Mouse (Mus musculus) T-helper 17 cell (primary cell): ENCODE data around the gene Cntfr.
"Not testable (repeated sequence)": the region's sequence is repeated elsewhere in the genome, so short reads cannot be mapped to it uniquely, and the experiment has no call there.

Source experiments
- in situ Hi-C, 2 experiments: fragments of 300-600 bp; cut with MboI, MseI; formaldehyde crosslinking; loops; 1 replicate in 1 of 2; 2 replicates in 1 of 2; pipeline ENCODE4 v1.15.1; 2025; ENCODE audit warnings: high pct_unique_total_duplicates in 2 of 2

The Cntfr gene

GRCm38 (mm10) chr4:41684131-41684930 is 12.6 kb downstream of the Cntfr start:
- in situ Hi-C loops: not testable (repeated sequence)

DNA sequence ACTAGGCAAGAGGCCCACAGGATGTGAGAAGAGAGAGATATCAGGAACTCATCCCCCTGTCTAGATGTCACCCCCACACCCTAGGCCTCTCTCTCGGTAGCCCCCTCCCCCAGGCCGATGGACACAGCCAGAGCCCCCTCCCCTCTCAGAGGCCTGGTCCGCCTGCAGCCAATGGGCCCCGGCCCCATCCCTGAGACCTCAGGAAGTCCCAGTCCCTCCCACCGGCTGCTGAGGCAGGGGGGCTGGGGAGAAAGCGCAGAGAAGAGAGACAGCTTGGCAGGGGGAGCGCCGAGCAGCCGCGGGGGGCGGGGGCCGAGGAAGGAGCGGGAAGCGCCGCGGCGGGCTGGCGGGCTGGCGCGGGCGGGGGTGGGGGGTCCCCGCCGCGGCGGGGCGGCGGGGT is 13.6 kb downstream of the Cntfr start:
- in situ Hi-C loops: not testable (repeated sequence)

DNA sequence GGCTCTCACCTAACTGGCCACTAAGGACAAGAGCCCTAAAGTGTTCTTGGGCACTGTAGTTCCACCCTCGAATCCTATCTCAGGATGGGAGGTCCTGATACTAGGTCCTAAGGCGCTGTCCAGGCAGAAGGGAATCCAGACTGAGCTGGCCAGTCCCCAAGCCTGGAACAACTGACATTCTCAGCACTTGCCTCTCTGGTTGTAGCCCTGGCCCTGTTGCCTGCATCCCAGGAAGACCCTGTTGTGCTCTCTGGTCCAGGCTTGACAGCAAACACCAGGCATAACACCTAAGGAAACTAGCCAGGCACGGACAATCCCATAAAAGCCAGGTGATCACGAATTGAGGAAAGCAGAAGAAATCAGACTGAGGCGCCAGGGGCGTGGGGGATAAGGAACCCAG is 14.1 kb downstream of the Cntfr start:
- in situ Hi-C loops: no loop called here

DNA sequence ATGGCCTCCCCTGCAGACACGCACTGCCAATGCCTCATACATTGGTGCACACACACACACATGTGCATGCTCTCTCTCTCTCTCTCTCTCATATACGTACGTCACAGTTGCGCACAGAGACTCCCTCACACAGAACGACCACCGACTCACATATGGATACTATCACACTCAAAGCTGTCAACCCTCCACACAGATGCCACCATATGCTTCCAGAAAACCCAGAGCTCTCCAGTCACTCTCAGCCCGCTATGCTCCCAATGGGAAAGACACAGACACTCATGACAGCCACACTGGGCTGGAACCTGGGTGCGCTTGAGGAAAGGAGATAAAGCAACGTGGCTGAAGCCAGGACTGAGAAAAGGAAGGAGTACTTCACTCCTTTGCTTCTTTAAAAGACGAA is 14.9 kb downstream of the Cntfr start:
- in situ Hi-C loops: no loop called here

GRCm38 (mm10) chr4:41681176-41681575 is 15.7 kb downstream of the Cntfr start:
- in situ Hi-C loops: no loop called here

DNA sequence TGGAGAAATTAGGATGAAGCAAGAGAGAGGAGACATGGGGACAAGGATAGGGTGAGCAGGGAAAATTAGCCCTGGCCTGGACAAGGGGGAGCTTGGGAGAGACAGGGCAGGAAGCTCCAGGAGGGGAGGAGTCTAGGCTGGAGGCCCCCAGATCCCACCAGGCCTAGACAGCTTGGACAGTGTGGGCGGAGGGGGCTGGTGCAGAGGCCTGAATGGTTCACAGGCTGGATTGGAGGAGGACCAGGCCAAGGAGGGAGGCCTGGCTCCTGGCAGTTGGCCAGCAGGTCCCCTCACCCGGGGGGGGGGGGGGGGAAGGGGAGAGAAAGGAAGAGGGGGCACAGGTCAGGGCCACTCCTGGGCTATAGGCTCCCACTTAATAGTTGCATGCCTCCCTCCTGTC is 17.6 kb downstream of the Cntfr start:
- in situ Hi-C loops: loop anchor here (10.0 kb wide), 2 partner anchors 496 to 996 kb away; no protein-coding TSS in a partner anchor

GRCm38 (mm10) chr4:41678863-41679262 is 18.0 kb downstream of the Cntfr start:
- in situ Hi-C loops: loop anchor here (10.0 kb wide), 2 partner anchors 496 to 996 kb away; no protein-coding TSS in a partner anchor

GRCm38 (mm10) chr4:41677006-41677629 is 19.8 kb downstream of the Cntfr start:
- in situ Hi-C loops: loop anchor here (10.0 kb wide), 2 partner anchors 498 to 998 kb away; no protein-coding TSS in a partner anchor

- in situ Hi-C loops: loop anchor here (10.0 kb wide), 2 partner anchors 498 to 998 kb away; no protein-coding TSS in a partner anchor
Observed at GRCm38 (mm10) chr4:41676248-41677005, 20.5 kb downstream of the Cntfr start.

GRCm38 (mm10) chr4:41673186-41673585 is 23.7 kb downstream of the Cntfr start:
- in situ Hi-C loops: loop anchor here (10.0 kb wide), 2 partner anchors 502 to 1002 kb away; no protein-coding TSS in a partner anchor

- in situ Hi-C loops: loop anchor here (10.0 kb wide), 2 partner anchors 502 to 1002 kb away; no protein-coding TSS in a partner anchor
Observed at GRCm38 (mm10) chr4:41672522-41672963, 24.3 kb downstream of the Cntfr start.

- in situ Hi-C loops: loop anchor here (10.0 kb wide), 2 partner anchors 503 to 1003 kb away; no protein-coding TSS in a partner anchor
Observed at GRCm38 (mm10) chr4:41671963-41672480, 24.9 kb downstream of the Cntfr start.

- in situ Hi-C loops: loop anchor here (10.0 kb wide), 2 partner anchors 503 to 1003 kb away; no protein-coding TSS in a partner anchor
Observed at GRCm38 (mm10) chr4:41671500-41671899, 25.4 kb downstream of the Cntfr start.

DNA sequence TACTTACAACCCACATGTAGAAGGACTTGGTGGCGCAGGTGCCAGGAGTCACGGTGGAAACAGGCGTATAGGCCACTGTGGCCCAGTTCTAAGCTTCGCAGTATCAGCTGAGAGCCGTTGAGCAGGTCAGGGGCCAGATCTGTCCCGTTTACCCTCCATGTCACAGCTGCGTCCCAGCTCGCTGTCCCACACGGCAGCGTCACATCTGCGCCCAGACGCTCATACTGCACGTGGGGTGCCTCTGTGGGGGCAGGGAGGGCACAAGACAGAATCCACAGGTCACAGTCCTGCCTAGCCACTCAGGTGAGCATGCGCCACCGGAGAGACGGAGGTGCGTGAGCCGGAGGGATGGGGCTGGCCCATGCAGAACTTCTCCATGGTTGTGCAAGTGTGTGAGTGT is 26.1 kb downstream of the Cntfr start:
- in situ Hi-C loops: loop anchor here (10.0 kb wide), 2 partner anchors 504 to 1004 kb away; no protein-coding TSS in a partner anchor

- in situ Hi-C loops: no loop called here
Observed at GRCm38 (mm10) chr4:41666646-41667045, 30.2 kb downstream of the Cntfr start.

GRCm38 (mm10) chr4:41665009-41665675 is 31.7 kb downstream of the Cntfr start:
- in situ Hi-C loops: no loop called here

GRCm38 (mm10) chr4:41664533-41664932 is 32.4 kb downstream of the Cntfr start:
- in situ Hi-C loops: no loop called here

DNA sequence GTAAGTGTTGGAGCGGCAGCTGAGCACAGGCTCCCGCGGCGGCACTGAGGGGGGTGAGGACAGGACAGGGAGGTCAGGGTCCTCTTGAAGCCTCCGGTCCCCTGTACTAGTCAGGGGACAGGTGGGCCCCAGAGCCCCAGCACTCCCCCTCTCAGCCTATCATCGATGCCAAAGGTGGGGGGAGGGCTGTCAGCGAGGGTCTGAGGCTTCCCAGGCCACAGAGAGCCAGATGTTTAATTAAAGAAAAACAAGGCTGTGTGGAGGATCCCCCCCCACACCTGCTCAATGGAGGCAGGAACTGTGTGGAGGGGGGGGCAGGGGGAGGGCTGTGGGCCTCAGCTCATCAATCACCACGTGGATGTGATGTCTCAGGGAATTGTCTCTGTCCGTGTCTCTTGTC is 33.3 kb downstream of the Cntfr start:
- in situ Hi-C loops: no loop called here

GRCm38 (mm10) chr4:41662723-41663122 is 34.2 kb downstream of the Cntfr start:
- in situ Hi-C loops: no loop called here

GRCm38 (mm10) chr4:41660851-41661430 is 35.9 kb downstream of the Cntfr start:
- in situ Hi-C loops: no loop called here
